Comparison of ENCODE assay signal across 8 mouse cellular contexts in the genomic region with DNA sequence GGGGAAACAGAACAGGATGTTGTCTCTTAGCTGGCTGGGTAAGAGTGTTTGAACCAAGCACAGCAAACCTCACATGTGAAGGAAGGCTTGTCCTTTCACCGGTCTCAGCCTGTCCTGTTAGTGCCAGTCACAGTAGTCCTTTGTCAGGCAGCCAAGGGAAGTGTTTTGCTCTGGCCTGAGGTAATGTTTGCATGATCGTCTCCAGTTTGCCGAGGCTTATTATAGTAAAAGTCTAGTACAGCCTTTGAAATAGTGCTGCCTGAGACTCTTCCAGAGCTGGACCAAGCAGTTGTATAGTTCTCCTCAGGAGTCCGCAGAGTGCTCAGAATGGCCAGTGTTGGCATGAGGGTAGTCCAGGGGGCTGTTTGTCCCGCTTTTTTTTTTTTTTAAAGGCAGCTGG. TPM values are rescaled to one million over a fixed set of nuclear protein-coding genes. Genes with fewer than 3 reads are reported as not detected.
A peak's percentile ranks its signal among the peaks of the same experiment; 100 is the strongest.
DNase-seq lines count a peak whose midpoint lies in the region; ATAC-seq lines count a peak whose summit lies in the region.

No protein-coding gene starts in this region.

- H3K27me3 ChIP-seq in kidney, embryonic 15.5 days: no peaks in the 10 kb centered on the region
- H3K27me3 ChIP-seq in midbrain, embryonic 16.5 days (ENCODE audit: control insufficient read depth, insufficient read depth, low read depth, low read length): no peaks in the 10 kb centered on the region

- no peak overlapping the region for H3K4me2 ChIP-seq in kidney, embryonic 15.5 days
- peak overlapping the region; percentile 11; the same call in 1 of the 2 replicates for H3K4me2 ChIP-seq in midbrain, embryonic 16.5 days (ENCODE audit: low read length)

- WGBS in kidney, embryonic 15.5 days: 66% methylated on average over 5 of the region's 5 CpGs
- WGBS in midbrain, embryonic 16.5 days: 37% methylated on average over 5 of the region's 5 CpGs

- H3K4me1 ChIP-seq in kidney, embryonic 15.5 days: peaks cover 5% of the 10 kb centered on the region; the same call in 1 of the 2 replicates
- peaks cover 9% of the 10 kb centered on the region; the same call in 1 of the 2 replicates for H3K4me1 ChIP-seq in midbrain, embryonic 16.5 days (ENCODE audit: control insufficient read depth, insufficient read depth, low read length)

- no peak for ATAC-seq in kidney, embryonic 15.5 days (replicated peaks; ENCODE audit: low FRiP score)
- ATAC-seq in midbrain, embryonic 16.5 days: 0 out of 2 replicates have a peak, but pooled peaks have one; percentile 47
- no peak for ATAC-seq in megakaryocyte-erythroid progenitor cell, adult 5-6 weeks (replicated peaks; ENCODE audit: low FRiP score, low TSS enrichment, poor library complexity, severe bottlenecking)

- peaks cover 4% of the 10 kb centered on the region for H3K36me3 ChIP-seq in kidney, embryonic 15.5 days
- H3K36me3 ChIP-seq in midbrain, embryonic 16.5 days (ENCODE audit: control insufficient read depth, insufficient read depth, low read length): 0 out of 2 replicates have a peak, but pooled peaks cover 4% of the 10 kb centered on the region

- no peaks in the 10 kb centered on the region for H3K9me3 ChIP-seq in kidney, embryonic 15.5 days (replicated peaks)
- no peaks in the 10 kb centered on the region for H3K9me3 ChIP-seq in midbrain, embryonic 16.5 days (replicated peaks; ENCODE audit: control insufficient read depth, low read length, poor library complexity, severe bottlenecking)

- intact Hi-C loops in left cerebral cortex, postnatal 4 days (cut with DNase I): no loop called here
- intact Hi-C loops in left cerebral cortex, postnatal 36 days (cut with DNase I): no loop called here

- no peak overlapping the region for H3K9ac ChIP-seq in kidney, embryonic 15.5 days
- no peak overlapping the region for H3K9ac ChIP-seq in midbrain, embryonic 16.5 days (ENCODE audit: low read depth, low read length)

- H3K4me3 ChIP-seq in kidney, embryonic 15.5 days (replicated peaks): no peak overlapping the region
- H3K4me3 ChIP-seq in midbrain, embryonic 16.5 days (ENCODE audit: low read depth, low read length): no peak overlapping the region

- 0 out of 2 replicates have a peak overlapping the region, but pooled peaks have one; percentile 14 for H3K27ac ChIP-seq in kidney, embryonic 15.5 days
- peak overlapping the region; percentile 9; the same call in 1 of the 2 replicates for H3K27ac ChIP-seq in midbrain, embryonic 16.5 days (ENCODE audit: low read length)

- peak; percentile 38 for DNase-seq in left cerebral cortex, postnatal 4 days
- DNase-seq in left cerebral cortex, postnatal 36 days (ENCODE audit: low spot score in 2 of 2): no peak
- peak; percentile 57 for DNase-seq in cerebellum, adult 8-10 months
- DNase-seq in gastrocnemius, postnatal 10 days: peak; percentile 22
- no peak for DNase-seq in c-Kit-positive CD71-positive TER-119-positive erythroid progenitor cells, embryonic 14.5 days (ENCODE audit: low spot score)

RNA-seq across cellular contexts. Expression of a gene that starts 13.9 kb away (rescaled TPM):
- 10 to 100 TPM; 52.9 to 58.9 TPM for total RNA-seq in left cerebral cortex, postnatal 4 days (2021)
- total RNA-seq in left cerebral cortex, postnatal 36 days (2021): 10 to 100 TPM; 28.0 to 38.6 TPM
- 10 to 100 TPM; 16.6 to 19.2 TPM for total RNA-seq in gastrocnemius, postnatal 10 days (2021)
- 8.1 and 8.8 TPM in 2 replicates for polyA plus RNA-seq in kidney, embryonic 15.5 days (2015; fragmentation: Nextera tagmentation; extraction: Ambion mirVana)
- 14.4 and 17.1 TPM in 2 replicates for polyA plus RNA-seq in midbrain, embryonic 16.5 days (2015; fragmentation: Nextera tagmentation; extraction: Ambion mirVana)
- total RNA-seq in megakaryocyte-erythroid progenitor cell, adult 5-6 weeks (2014; fragmentation: Nextera tagmentation): 45.8 and 57.1 TPM in 2 replicates
- total RNA-seq in megakaryocyte-erythroid progenitor cell, adult 5-6 weeks (2017): 82.8 and 85.8 TPM in 2 replicates

RNA-seq across cellular contexts. Expression of a gene that starts 59.6 kb away (rescaled TPM):
- total RNA-seq in left cerebral cortex, postnatal 4 days (2021): not detected
- under 1 TPM in 1 of 2 experiments, not detected in 1; 0.96 TPM for total RNA-seq in left cerebral cortex, postnatal 36 days (2021)
- 1 to 10 TPM in 1 of 2 experiments, under 1 TPM in 1; 0.65 to 1.2 TPM for total RNA-seq in gastrocnemius, postnatal 10 days (2021)
- 5.2 and 7.1 TPM in 2 replicates for polyA plus RNA-seq in kidney, embryonic 15.5 days (2015; fragmentation: Nextera tagmentation; extraction: Ambion mirVana)
- 0.82 and 1.4 TPM in 2 replicates for polyA plus RNA-seq in midbrain, embryonic 16.5 days (2015; fragmentation: Nextera tagmentation; extraction: Ambion mirVana)
- total RNA-seq in megakaryocyte-erythroid progenitor cell, adult 5-6 weeks (2014; fragmentation: Nextera tagmentation): 1.9 TPM in 1 of 2 replicates, not detected in the other
- total RNA-seq in megakaryocyte-erythroid progenitor cell, adult 5-6 weeks (2017): 2.1 TPM in 1 of 2 replicates, not detected in the other

Comparison
In these comparisons a context has a peak if more than half of its experiments do, and no peak if none do; other contexts are left out.
1. DNase-seq: peak in left cerebral cortex, postnatal 4 days (single experiment), cerebellum, adult 8-10 months (single experiment) and gastrocnemius, postnatal 10 days (single experiment); none in left cerebral cortex, postnatal 36 days (0 of 2) and c-Kit-positive CD71-positive TER-119-positive erythroid progenitor cells, embryonic 14.5 days (single experiment).